24 mouse cellular contexts compared by ENCODE assay signal in genomic region chr1:88729496-88729895, GRCm38 (mm10). TPM values are rescaled to one million over a fixed set of nuclear protein-coding genes. Genes with fewer than 3 reads are reported as not detected.
DNase-seq lines count a peak whose midpoint lies in the region; ATAC-seq and TF ChIP-seq lines count a peak whose summit lies in the region.
"Had no signal": no experiment of that assay in that cellular context is flagged by ENCODE, and none has a peak within 500 bp of the region (broad histone marks: within the 10 kb centered on the region; RNA-seq: fewer than 3 reads in every experiment).

No protein-coding gene starts in this region.

- H3K36me3 ChIP-seq in midbrain, postnatal 0 days (ENCODE audit: insufficient read depth, low read length): no peaks in the 10 kb centered on the region
- H3K36me3 ChIP-seq: embryonic facial prominence, embryonic 10.5 days; embryonic facial prominence, embryonic 13.5 days; forebrain, embryonic 12.5 days; forebrain, embryonic 15.5 days; hindbrain, embryonic 12.5 days; hindbrain, embryonic 15.5 days had no signal

- no peaks in the 10 kb centered on the region for H3K4me1 ChIP-seq in midbrain, postnatal 0 days (ENCODE audit: insufficient read depth, low read length)
- H3K4me1 ChIP-seq: embryonic facial prominence, embryonic 10.5 days; embryonic facial prominence, embryonic 13.5 days; forebrain, embryonic 12.5 days; forebrain, embryonic 15.5 days; hindbrain, embryonic 12.5 days; hindbrain, embryonic 15.5 days had no signal

- TF ChIP-seq CTCF in midbrain, postnatal 0 days (IDR thresholded peaks at IDR 0.05): no peak

- H3K4me3 ChIP-seq in midbrain, postnatal 0 days (ENCODE audit: low read depth, low read length): no peak overlapping the region
- H3K4me3 ChIP-seq: embryonic facial prominence, embryonic 10.5 days; embryonic facial prominence, embryonic 13.5 days; erythroblast, embryonic 14.5 days; forebrain, embryonic 12.5 days; forebrain, embryonic 15.5 days; hindbrain, embryonic 12.5 days; hindbrain, embryonic 15.5 days had no signal

- no peak for ATAC-seq in midbrain, postnatal 0 days (ENCODE audit: low FRiP score)
- ATAC-seq: forebrain, embryonic 15.5 days; intestine, postnatal 0 days; Patski had no signal

- H3K9ac ChIP-seq in midbrain, postnatal 0 days (replicated peaks; ENCODE audit: low read length, poor library complexity, severe bottlenecking): no peak overlapping the region
- H3K9ac ChIP-seq: embryonic facial prominence, embryonic 13.5 days; forebrain, embryonic 12.5 days; forebrain, embryonic 15.5 days; hindbrain, embryonic 12.5 days; hindbrain, embryonic 15.5 days had no signal

- no peaks in the 10 kb centered on the region for H3K9me3 ChIP-seq in midbrain, postnatal 0 days (ENCODE audit: low read length)
- H3K9me3 ChIP-seq: embryonic facial prominence, embryonic 10.5 days; embryonic facial prominence, embryonic 13.5 days; forebrain, embryonic 12.5 days; forebrain, embryonic 15.5 days; hindbrain, embryonic 12.5 days; hindbrain, embryonic 15.5 days had no signal

- DNase-seq in adrenal gland, adult 8-10 months: peak; percentile 72
- DNase-seq in adrenal gland, postnatal 4 days (ENCODE audit: low spot score in 2 of 2): no peak
- peak; percentile 81 for DNase-seq in heart, adult 11 months
- no peak for DNase-seq in heart, adult 18-20 months
- peak; percentile 58 for DNase-seq in adrenal gland, postnatal 10 days
- DNase-seq in brain, adult 2 months (ENCODE audit: low read depth, low spot score): peak; percentile 54
- no peak for DNase-seq in thymus, postnatal 36 days
- DNase-seq in midbrain, postnatal 0 days (ENCODE audit: low spot score): no peak
- DNase-seq: cerebellum, adult 11 months; cerebellum, adult 9-10 months; cerebellum, postnatal 36 days; embryo, embryonic 11 days; gastrocnemius, postnatal 25 days; kidney, adult 2 months had no signal

- no peaks in the 10 kb centered on the region for H3K27me3 ChIP-seq in midbrain, postnatal 0 days (ENCODE audit: insufficient read depth, low read length)
- H3K27me3 ChIP-seq: embryonic facial prominence, embryonic 13.5 days; forebrain, embryonic 12.5 days; forebrain, embryonic 15.5 days; hindbrain, embryonic 12.5 days; hindbrain, embryonic 15.5 days; Patski had no signal

- 88% methylated on average over 1 of the region's 1 CpGs for WGBS in midbrain, postnatal 0 days

- H3K4me2 ChIP-seq in midbrain, postnatal 0 days (ENCODE audit: low read depth, low read length, poor library complexity, severe bottlenecking): no peak overlapping the region
- H3K4me2 ChIP-seq: embryonic facial prominence, embryonic 13.5 days; forebrain, embryonic 12.5 days; forebrain, embryonic 15.5 days; heart, embryonic 11.5 days; hindbrain, embryonic 12.5 days; hindbrain, embryonic 15.5 days had no signal

- no peak overlapping the region for H3K27ac ChIP-seq in midbrain, postnatal 0 days (ENCODE audit: low read depth, low read length)
- H3K27ac ChIP-seq: embryonic facial prominence, embryonic 10.5 days; embryonic facial prominence, embryonic 13.5 days; forebrain, embryonic 12.5 days; forebrain, embryonic 15.5 days; hindbrain, embryonic 12.5 days; hindbrain, embryonic 15.5 days had no signal

RNA-seq across cellular contexts. Expression of gene Arl4c, which starts 27.5 kb away (rescaled TPM):
- total RNA-seq in adrenal gland, adult 8-10 months (2022): 10 to 100 TPM; 17.6 to 19.9 (median 18.2) TPM
- total RNA-seq in adrenal gland, postnatal 4 days (2021): 10 to 100 TPM; 19.0 to 24.8 TPM
- total RNA-seq in heart, adult 18-20 months (2021): 1 to 10 TPM; 4.7 to 5.5 TPM
- 10 to 100 TPM; 12.5 to 14.9 TPM for total RNA-seq in adrenal gland, postnatal 10 days (2021)
- total RNA-seq in midbrain, postnatal 0 days (2014; rRNA removed): 101 and 115 TPM in 2 replicates
- 44.4 and 47.4 TPM in 2 replicates for polyA plus RNA-seq in midbrain, postnatal 0 days (2015; fragmentation: Nextera tagmentation; extraction: Ambion mirVana)

Comparison
In these comparisons a context has a peak if more than half of its experiments do, and no peak if none do; other contexts are left out.
1. DNase-seq: peak in adrenal gland, adult 8-10 months (single experiment), heart, adult 11 months (single experiment), adrenal gland, postnatal 10 days (single experiment) and brain, adult 2 months (single experiment); none in adrenal gland, postnatal 4 days (0 of 2), heart, adult 18-20 months (0 of 2), thymus, postnatal 36 days (0 of 2) and midbrain, postnatal 0 days (single experiment).